9 mouse cellular contexts compared by ENCODE assay signal in the genomic region with DNA sequence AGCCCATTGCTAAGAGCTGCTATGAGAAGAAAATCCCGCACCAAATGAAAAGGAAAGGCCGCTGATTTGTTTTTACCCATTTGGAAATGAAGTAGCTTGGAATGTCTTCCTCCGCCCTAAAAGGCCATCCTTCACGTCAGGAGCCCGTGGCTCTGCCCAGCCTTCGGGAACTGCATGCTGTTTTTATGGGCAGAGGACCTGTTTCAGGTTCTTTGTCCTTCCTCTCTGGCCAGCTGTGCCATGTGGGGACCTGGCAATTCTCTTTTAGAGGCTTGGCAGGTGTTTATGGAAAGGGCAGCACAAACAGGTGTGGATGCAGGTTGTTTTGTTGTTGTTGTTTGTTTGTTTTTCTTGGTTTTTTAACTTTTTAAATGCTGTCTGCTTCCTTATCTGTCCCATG.
DNase-seq lines count a peak whose midpoint lies in the region; ATAC-seq and TF ChIP-seq lines count a peak whose summit lies in the region.
"Had no signal": no experiment of that assay in that cellular context is flagged by ENCODE, and none has a peak within 500 bp of the region (broad histone marks: within the 10 kb centered on the region; RNA-seq: fewer than 3 reads in every experiment).

No protein-coding gene starts in this region.

- intact Hi-C loops in heart, adult 2 months (cut with DNase I): no loop called here

- TF ChIP-seq EP300 in heart, adult 2 months (IDR thresholded peaks at IDR 0.05; ENCODE audit: insufficient read depth, low read depth, low read length): no peak

- H3K4me3 ChIP-seq in heart, adult 2 months: peak overlapping the region; percentile 21; the same call in 1 of the 2 replicates
- H3K4me3 ChIP-seq in thymus, adult 2 months (ENCODE audit: control insufficient read depth, insufficient read depth, low read length): 0 out of 2 replicates have a peak overlapping the region, but pooled peaks have one; percentile 8
- H3K4me3 ChIP-seq in liver, embryonic 12.5 days: no peak overlapping the region
- 0 out of 2 replicates have a peak overlapping the region, but pooled peaks have one; percentile 11 for H3K4me3 ChIP-seq in stomach, embryonic 16.5 days (replicated peaks; ENCODE audit: low read length)

- peak overlapping the region; percentile 50 for H3K4me2 ChIP-seq in liver, embryonic 12.5 days
- peak overlapping the region; percentile 47 for H3K4me2 ChIP-seq in stomach, embryonic 16.5 days (ENCODE audit: low read depth, low read length)

- H3K27ac ChIP-seq in heart, adult 2 months: no peak overlapping the region
- H3K27ac ChIP-seq in thymus, adult 2 months (ENCODE audit: control insufficient read depth, insufficient read depth, low read length): peak overlapping the region; percentile 93
- no peak overlapping the region for H3K27ac ChIP-seq in liver, embryonic 12.5 days
- no peak overlapping the region for H3K27ac ChIP-seq in stomach, embryonic 16.5 days (ENCODE audit: low read length)

- H3K79me2 ChIP-seq in heart, adult 2 months (replicated peaks; ENCODE audit: control insufficient read depth, insufficient read depth, low read length): no peaks in the 10 kb centered on the region

- no peaks in the 10 kb centered on the region for H3K27me3 ChIP-seq in heart, adult 2 months (ENCODE audit: control insufficient read depth, insufficient read depth, low read length)
- no peaks in the 10 kb centered on the region for H3K27me3 ChIP-seq in thymus, adult 2 months (ENCODE audit: control insufficient read depth, insufficient read depth, low read length)
- H3K27me3 ChIP-seq in liver, embryonic 12.5 days (replicated peaks): peaks cover 54% of the 10 kb centered on the region
- H3K27me3 ChIP-seq in stomach, embryonic 16.5 days (ENCODE audit: control insufficient read depth, insufficient read depth, low read length): no peaks in the 10 kb centered on the region

- 35% methylated on average over 6 of the region's 6 CpGs for WGBS in heart, adult 2 months
- 59% methylated on average over 6 of the region's 6 CpGs for WGBS in thymus, adult 2 months
- 21% methylated on average over 6 of the region's 6 CpGs for WGBS in liver, embryonic 12.5 days (ENCODE audit: insufficient replicate concordance)
- WGBS in stomach, embryonic 16.5 days: 22% methylated on average over 6 of the region's 6 CpGs

- no peaks in the 10 kb centered on the region; the same call in 1 of the 2 replicates for H3K4me1 ChIP-seq in heart, adult 2 months (ENCODE audit: control insufficient read depth, insufficient read depth, low read length)
- peaks cover 53% of the 10 kb centered on the region for H3K4me1 ChIP-seq in thymus, adult 2 months (replicated peaks; ENCODE audit: control insufficient read depth, insufficient read depth, low read length)
- H3K4me1 ChIP-seq in liver, embryonic 12.5 days: peaks cover 4% of the 10 kb centered on the region; the same call in 1 of the 2 replicates
- peaks cover 8% of the 10 kb centered on the region for H3K4me1 ChIP-seq in stomach, embryonic 16.5 days (ENCODE audit: control insufficient read depth, insufficient read depth, low read length)

- no peak overlapping the region for H3K9ac ChIP-seq in heart, adult 2 months (ENCODE audit: low read depth, low read length)
- no peak overlapping the region for H3K9ac ChIP-seq in liver, embryonic 12.5 days
- H3K9ac ChIP-seq in stomach, embryonic 16.5 days (ENCODE audit: low read length): no peak overlapping the region

- no peak for TF ChIP-seq POLR2A in heart, adult 2 months (IDR thresholded peaks at IDR 0.05; ENCODE audit: insufficient read depth, low read depth, low read length)
- no peak for TF ChIP-seq POLR2A in thymus, adult 2 months (IDR thresholded peaks at IDR 0.05; ENCODE audit: control insufficient read depth, extremely low read depth, insufficient read depth, low read length, poor library complexity)

- DNase-seq in heart, adult 2 months: no peak
- DNase-seq in heart, postnatal 4 days: no peak
- DNase-seq in thymus, adult 2 months: no peak
- no peak for DNase-seq in thymus, postnatal 14 days
- DNase-seq in urinary bladder, postnatal 4 days (ENCODE audit: low spot score in 2 of 2): no peak
- DNase-seq: gastrocnemius, postnatal 10 days had no signal

- H3K36me3 ChIP-seq in heart, adult 2 months (ENCODE audit: control insufficient read depth, insufficient read depth, low read length): no peaks in the 10 kb centered on the region
- no peaks in the 10 kb centered on the region for H3K36me3 ChIP-seq in thymus, adult 2 months (ENCODE audit: control insufficient read depth, insufficient read depth, low read length)
- H3K36me3 ChIP-seq in liver, embryonic 12.5 days: no peaks in the 10 kb centered on the region
- no peaks in the 10 kb centered on the region for H3K36me3 ChIP-seq in stomach, embryonic 16.5 days (ENCODE audit: control insufficient read depth, insufficient read depth, low read length)

- no peak for TF ChIP-seq CTCF in heart, adult 2 months (IDR thresholded peaks at IDR 0.05)
- TF ChIP-seq CTCF in thymus, adult 2 months (IDR thresholded peaks at IDR 0.05; ENCODE audit: borderline replicate concordance, control insufficient read depth, extremely low read depth, insufficient read depth, low read length, poor library complexity): no peak

- H3K9me3 ChIP-seq in liver, embryonic 12.5 days (replicated peaks): no peaks in the 10 kb centered on the region
- no peaks in the 10 kb centered on the region for H3K9me3 ChIP-seq in stomach, embryonic 16.5 days (replicated peaks; ENCODE audit: control insufficient read depth, low read length)

- ATAC-seq in liver, embryonic 12.5 days: no peak
- ATAC-seq in stomach, embryonic 16.5 days (ENCODE audit: insufficient read depth, low FRiP score): no peak
- ATAC-seq in megakaryocyte progenitor cell, adult 5-6 weeks (replicated peaks; ENCODE audit: poor library complexity): no peak
